Mouse (Mus musculus): ENCODE results near the gene Tdrd1. TPM values are rescaled to one million over a fixed set of nuclear protein-coding genes. Genes with fewer than 3 reads are reported as not detected.
A peak's percentile ranks its signal among the peaks of the same experiment; 100 is the strongest.
"Not testable (repeated sequence)": the region's sequence is repeated elsewhere in the genome, so short reads cannot be mapped to it uniquely, and the experiment has no call there.

Gene Tdrd1
- 0.27 and 0.63 TPM in 2 replicates for polyA plus RNA-seq (2014; fragmentation: Nextera tagmentation; extraction: Ambion mirVana)

- Histone ChIP-seq H3K4me1 (ENCODE audit: control insufficient read depth, insufficient read depth, low read length) (peaks cover 6% of the 10 kb centered on the region), H3K27ac (replicated peaks; ENCODE audit: low read depth, low read length) (no peak within 1 kb of the TSS), H3K36me3 (ENCODE audit: control insufficient read depth, insufficient read depth, low read length) (no peaks in the 10 kb centered on the region), H3K4me2 (ENCODE audit: low read length) (peak within 1 kb of the TSS; percentile 29), H3K27me3 (ENCODE audit: control insufficient read depth, insufficient read depth, low read length) (no peaks in the 10 kb centered on the region), H3K9ac (replicated peaks; ENCODE audit: low read length) (no peak within 1 kb of the TSS), H3K9me3 (ENCODE audit: control insufficient read depth, low read length) (no peaks in the 10 kb centered on the region), H3K4me3 (replicated peaks; ENCODE audit: low read depth, low read length) (0 out of 2 replicates have a peak within 1 kb of the TSS, but pooled peaks have one; percentile 7)
- WGBS, result 68% methylated on average over 43 of the region's 44 CpGs
- DNase-seq, result no peak
- no peak for ATAC-seq (ENCODE audit: low FRiP score, low TSS enrichment)
Measured at GRCm38 (mm10) chr19:56826047-56826631, at the start of gene Tdrd1. Tdrd1 (plus strand) TSS chr19:56826209.

- H3K9ac ChIP-seq (replicated peaks; ENCODE audit: low read length), result no peak overlapping the region
- no peaks in the 10 kb centered on the region for H3K36me3 ChIP-seq (ENCODE audit: control insufficient read depth, insufficient read depth, low read length)
- ATAC-seq (ENCODE audit: low FRiP score, low TSS enrichment), result no peak
- H3K9me3 ChIP-seq (ENCODE audit: control insufficient read depth, low read length), result no peaks in the 10 kb centered on the region
- H3K27me3 ChIP-seq (ENCODE audit: control insufficient read depth, insufficient read depth, low read length), result peaks cover 31% of the 10 kb centered on the region
- H3K4me3 ChIP-seq (replicated peaks; ENCODE audit: low read depth, low read length), result no peak overlapping the region
- DNase-seq, result peak; percentile 80
- no peak overlapping the region for H3K27ac ChIP-seq (replicated peaks; ENCODE audit: low read depth, low read length)
- H3K4me1 ChIP-seq (ENCODE audit: control insufficient read depth, insufficient read depth, low read length), result peaks cover 21% of the 10 kb centered on the region
- H3K4me2 ChIP-seq (ENCODE audit: low read length), result no peak overlapping the region
- 51% methylated on average over 16 of the region's 16 CpGs for whole genome bisulfite sequencing
Measured at GRCm38 (mm10) chr19:56776719-56777382, 49.2 kb upstream of the Tdrd1 start.

- H3K9ac ChIP-seq (replicated peaks; ENCODE audit: low read length); H3K27ac ChIP-seq (replicated peaks; ENCODE audit: low read depth, low read length); DNase-seq; H3K4me2 ChIP-seq (ENCODE audit: low read length); H3K36me3 ChIP-seq (ENCODE audit: control insufficient read depth, insufficient read depth, low read length); H3K4me3 ChIP-seq (replicated peaks; ENCODE audit: low read depth, low read length); H3K9me3 ChIP-seq (ENCODE audit: control insufficient read depth, low read length); ATAC-seq (ENCODE audit: low FRiP score, low TSS enrichment): not testable (repeated sequence)
- H3K4me1 ChIP-seq (ENCODE audit: control insufficient read depth, insufficient read depth, low read length), result peaks cover 17% of the 10 kb centered on the region
- H3K27me3 ChIP-seq (ENCODE audit: control insufficient read depth, insufficient read depth, low read length), result peaks cover 31% of the 10 kb centered on the region
- WGBS, result 92% methylated on average over 7 of the region's 7 CpGs
Measured at GRCm38 (mm10) chr19:56778532-56778931, 47.5 kb upstream of the Tdrd1 start.

GRCm38 (mm10) chr19:56787911-56788310, 38.1 kb upstream of the Tdrd1 start:
- Histone ChIP-seq H3K27ac (replicated peaks; ENCODE audit: low read depth, low read length) (no peak overlapping the region), H3K27me3 (ENCODE audit: control insufficient read depth, insufficient read depth, low read length) (no peaks in the 10 kb centered on the region), H3K36me3 (ENCODE audit: control insufficient read depth, insufficient read depth, low read length) (peaks cover 47% of the 10 kb centered on the region), H3K4me2 (ENCODE audit: low read length) (no peak overlapping the region), H3K4me1 (ENCODE audit: control insufficient read depth, insufficient read depth, low read length) (no peaks in the 10 kb centered on the region), H3K4me3 (replicated peaks; ENCODE audit: low read depth, low read length) (no peak overlapping the region), H3K9me3 (ENCODE audit: control insufficient read depth, low read length) (no peaks in the 10 kb centered on the region), H3K9ac (replicated peaks; ENCODE audit: low read length) (no peak overlapping the region)
- no peak for ATAC-seq (ENCODE audit: low FRiP score, low TSS enrichment)
- DNase-seq, result no peak
- 92% methylated on average over 7 of the region's 7 CpGs for WGBS

- Histone ChIP-seq H3K9me3 (ENCODE audit: control insufficient read depth, low read length) (no peaks in the 10 kb centered on the region), H3K4me2 (ENCODE audit: low read length) (no peak overlapping the region), H3K27ac (replicated peaks; ENCODE audit: low read depth, low read length) (no peak overlapping the region), H3K4me1 (ENCODE audit: control insufficient read depth, insufficient read depth, low read length) (no peaks in the 10 kb centered on the region), H3K4me3 (replicated peaks; ENCODE audit: low read depth, low read length) (no peak overlapping the region), H3K27me3 (ENCODE audit: control insufficient read depth, insufficient read depth, low read length) (no peaks in the 10 kb centered on the region), H3K36me3 (ENCODE audit: control insufficient read depth, insufficient read depth, low read length) (peaks cover 51% of the 10 kb centered on the region), H3K9ac (replicated peaks; ENCODE audit: low read length) (no peak overlapping the region)
- DNase-seq (no peak), ATAC-seq (ENCODE audit: low FRiP score, low TSS enrichment) (no peak)
- WGBS, result 90% methylated on average over 5 of the region's 5 CpGs
Measured at GRCm38 (mm10) chr19:56788952-56789351, 37.1 kb upstream of the Tdrd1 start.

GRCm38 (mm10) chr19:56797376-56797775, 28.6 kb upstream of the Tdrd1 start:
- H3K27me3 ChIP-seq (ENCODE audit: control insufficient read depth, insufficient read depth, low read length), result no peaks in the 10 kb centered on the region
- H3K9me3 ChIP-seq (ENCODE audit: control insufficient read depth, low read length), result no peaks in the 10 kb centered on the region
- no peak overlapping the region for H3K4me2 ChIP-seq (ENCODE audit: low read length)
- H3K4me3 ChIP-seq (replicated peaks; ENCODE audit: low read depth, low read length), result no peak overlapping the region
- ATAC-seq (ENCODE audit: low FRiP score, low TSS enrichment), result no peak
- H3K4me1 ChIP-seq (ENCODE audit: control insufficient read depth, insufficient read depth, low read length), result no peaks in the 10 kb centered on the region
- H3K36me3 ChIP-seq (ENCODE audit: control insufficient read depth, insufficient read depth, low read length), result peaks cover 89% of the 10 kb centered on the region
- H3K9ac ChIP-seq (replicated peaks; ENCODE audit: low read length), result no peak overlapping the region
- WGBS, result 96% methylated on average over 11 of the region's 11 CpGs
- no peak overlapping the region for H3K27ac ChIP-seq (replicated peaks; ENCODE audit: low read depth, low read length)
- no peak for DNase-seq

- ATAC-seq (ENCODE audit: low FRiP score, low TSS enrichment) (no peak), DNase-seq (no peak)
- H3K9me3 ChIP-seq (ENCODE audit: control insufficient read depth, low read length), result no peaks in the 10 kb centered on the region
- no peak overlapping the region for H3K4me3 ChIP-seq (replicated peaks; ENCODE audit: low read depth, low read length)
- no peak overlapping the region for H3K4me2 ChIP-seq (ENCODE audit: low read length)
- H3K36me3 ChIP-seq (ENCODE audit: control insufficient read depth, insufficient read depth, low read length), result peaks cover 81% of the 10 kb centered on the region
- no peaks in the 10 kb centered on the region for H3K27me3 ChIP-seq (ENCODE audit: control insufficient read depth, insufficient read depth, low read length)
- no peak overlapping the region for H3K27ac ChIP-seq (replicated peaks; ENCODE audit: low read depth, low read length)
- H3K9ac ChIP-seq (replicated peaks; ENCODE audit: low read length), result no peak overlapping the region
- no peaks in the 10 kb centered on the region for H3K4me1 ChIP-seq (ENCODE audit: control insufficient read depth, insufficient read depth, low read length)
- 94% methylated on average over 8 of the region's 8 CpGs for WGBS
Measured at GRCm38 (mm10) chr19:56800226-56800625, 25.8 kb upstream of the Tdrd1 start.

- Histone ChIP-seq H3K27ac (replicated peaks; ENCODE audit: low read depth, low read length) (no peak overlapping the region), H3K4me1 (ENCODE audit: control insufficient read depth, insufficient read depth, low read length) (no peaks in the 10 kb centered on the region), H3K27me3 (ENCODE audit: control insufficient read depth, insufficient read depth, low read length) (no peaks in the 10 kb centered on the region), H3K9ac (replicated peaks; ENCODE audit: low read length) (no peak overlapping the region), H3K4me3 (replicated peaks; ENCODE audit: low read depth, low read length) (no peak overlapping the region), H3K4me2 (ENCODE audit: low read length) (no peak overlapping the region), H3K9me3 (ENCODE audit: control insufficient read depth, low read length) (no peaks in the 10 kb centered on the region), H3K36me3 (ENCODE audit: control insufficient read depth, insufficient read depth, low read length) (peaks cover 81% of the 10 kb centered on the region)
- DNase-seq (no peak), ATAC-seq (ENCODE audit: low FRiP score, low TSS enrichment) (no peak)
- WGBS, result 91% methylated on average over 7 of the region's 7 CpGs
Measured at GRCm38 (mm10) chr19:56800930-56801655, 24.9 kb upstream of the Tdrd1 start.

All from midbrain, embryonic 14.5 days (tissue).